8 mouse cellular contexts compared by ENCODE assay signal in the genomic region with DNA sequence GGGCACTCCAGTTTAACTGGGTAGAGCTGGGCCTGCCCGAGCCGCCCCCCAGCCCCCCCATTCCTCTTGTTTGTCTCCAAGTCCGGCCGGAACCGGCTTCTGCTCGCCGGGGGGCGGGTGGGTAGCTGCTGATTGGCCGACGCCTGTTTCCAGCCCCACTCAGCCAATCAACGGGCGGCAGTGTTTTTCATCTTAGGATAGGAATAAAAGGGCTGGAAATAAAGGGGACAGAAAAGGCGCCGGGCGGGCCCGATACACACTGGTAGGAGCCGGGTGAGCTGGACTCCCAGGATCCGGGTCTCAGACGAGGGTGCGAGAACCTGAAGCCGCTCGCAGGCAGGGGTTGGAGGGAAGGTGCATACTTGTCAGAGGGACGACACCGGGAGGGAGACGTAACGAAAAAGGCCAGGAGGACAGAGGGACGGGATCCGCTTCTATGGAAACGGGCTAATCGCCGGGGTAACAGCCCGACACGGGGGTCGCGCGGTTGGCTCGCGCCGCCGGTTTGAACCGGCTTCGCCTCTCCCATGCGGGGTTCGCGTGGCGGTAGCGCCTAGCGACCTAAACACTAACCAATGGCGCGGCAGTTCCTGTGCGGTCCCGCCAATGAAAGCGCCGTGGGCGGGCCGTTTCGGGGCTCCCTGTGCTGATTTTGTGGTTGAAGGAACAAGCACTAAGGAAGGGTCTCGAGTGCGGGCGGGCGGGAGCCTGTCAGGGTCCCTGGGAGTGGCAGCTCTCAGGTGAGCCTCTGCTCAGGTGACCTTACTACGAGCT. TPM values are rescaled to one million over a fixed set of nuclear protein-coding genes. Genes with fewer than 3 reads are reported as not detected.
DNase-seq lines count a peak whose midpoint lies in the region; ATAC-seq lines count a peak whose summit lies in the region.

A gene (plus strand): TSS at position 226 of the 774 bp plus-strand sequence.

- under 1% methylated on average over 61 of the region's 62 CpGs for WGBS in heart, embryonic 14.5 days
- WGBS in liver, embryonic 13.5 days (ENCODE audit: insufficient replicate concordance): under 1% methylated on average over 62 of the region's 62 CpGs
- under 1% methylated on average over 62 of the region's 62 CpGs for WGBS in stomach, embryonic 16.5 days

- peak within 1 kb of the TSS; percentile 94 for H3K4me3 ChIP-seq in brown adipose tissue, adult 24 weeks (ENCODE audit: insufficient read depth, low read depth, low read length)
- peak within 1 kb of the TSS; percentile 68 to 75 for H3K4me3 ChIP-seq in heart, embryonic 14.5 days (ENCODE audit: control insufficient read depth in 1 of 2, insufficient read depth in 1 of 2, low read depth in 1 of 2, low read length in 2 of 2)
- peak within 1 kb of the TSS; percentile 75 for H3K4me3 ChIP-seq in liver, embryonic 13.5 days (replicated peaks)
- H3K4me3 ChIP-seq in stomach, embryonic 16.5 days (replicated peaks; ENCODE audit: low read length): peak within 1 kb of the TSS; percentile 61

- H3K27me3 ChIP-seq in heart, embryonic 14.5 days (ENCODE audit: control insufficient read depth, insufficient read depth, low read length): no peaks in the 10 kb centered on the region
- peaks cover 4% of the 10 kb centered on the region; the same call in 1 of the 2 replicates for H3K27me3 ChIP-seq in liver, embryonic 13.5 days
- no peaks in the 10 kb centered on the region for H3K27me3 ChIP-seq in stomach, embryonic 16.5 days (ENCODE audit: control insufficient read depth, insufficient read depth, low read length)

- ATAC-seq in heart, embryonic 14.5 days (ENCODE audit: insufficient number of reproducible peaks, insufficient read depth, low FRiP score, low read depth): peak; percentile 86
- ATAC-seq in liver, embryonic 13.5 days (ENCODE audit: low read depth): peak; percentile 85
- peak; percentile 90 for ATAC-seq in stomach, embryonic 16.5 days (ENCODE audit: insufficient read depth, low FRiP score)

- H3K4me2 ChIP-seq in heart, embryonic 14.5 days (ENCODE audit: low read length): peak within 1 kb of the TSS; percentile 100
- H3K4me2 ChIP-seq in liver, embryonic 13.5 days: peak within 1 kb of the TSS; percentile 99
- H3K4me2 ChIP-seq in stomach, embryonic 16.5 days (ENCODE audit: low read depth, low read length): peak within 1 kb of the TSS; percentile 99

- peak within 1 kb of the TSS; percentile 90 for H3K27ac ChIP-seq in brown adipose tissue, adult 24 weeks (replicated peaks; ENCODE audit: low read depth, low read length)
- H3K27ac ChIP-seq in heart, embryonic 14.5 days (replicated peaks in 1 of 2; ENCODE audit: control insufficient read depth in 1 of 2, insufficient read depth in 1 of 2, low read depth in 2 of 2, low read length in 2 of 2): peak within 1 kb of the TSS; percentile 58 to 75
- H3K27ac ChIP-seq in liver, embryonic 13.5 days: peak within 1 kb of the TSS; percentile 93
- peak within 1 kb of the TSS; percentile 58; the same call in 1 of the 2 replicates for H3K27ac ChIP-seq in stomach, embryonic 16.5 days (ENCODE audit: low read length)

- H3K9ac ChIP-seq in heart, embryonic 14.5 days (ENCODE audit: low read length): peak within 1 kb of the TSS; percentile 76
- peak within 1 kb of the TSS; percentile 90 for H3K9ac ChIP-seq in liver, embryonic 13.5 days
- peak within 1 kb of the TSS; percentile 75 for H3K9ac ChIP-seq in stomach, embryonic 16.5 days (ENCODE audit: low read length)

- H3K9me3 ChIP-seq in heart, embryonic 14.5 days (ENCODE audit: control insufficient read depth, low read length): no peaks in the 10 kb centered on the region
- H3K9me3 ChIP-seq in liver, embryonic 13.5 days (replicated peaks): no peaks in the 10 kb centered on the region
- H3K9me3 ChIP-seq in stomach, embryonic 16.5 days (replicated peaks; ENCODE audit: control insufficient read depth, low read length): no peaks in the 10 kb centered on the region

- H3K36me3 ChIP-seq in heart, embryonic 14.5 days (ENCODE audit: control insufficient read depth, insufficient read depth, low read length): no peaks in the 10 kb centered on the region
- H3K36me3 ChIP-seq in liver, embryonic 13.5 days: no peaks in the 10 kb centered on the region
- no peaks in the 10 kb centered on the region for H3K36me3 ChIP-seq in stomach, embryonic 16.5 days (ENCODE audit: control insufficient read depth, insufficient read depth, low read length)

- DNase-seq in CD4-positive, CD25-positive, alpha-beta regulatory T cell, adult 2 months (ENCODE audit: low read depth, low spot score): peak; percentile 92
- DNase-seq in fibroblast of lung, adult 2 months (ENCODE audit: low read depth): peak; percentile 92
- peak; percentile 98 for DNase-seq in kidney, postnatal 14 days
- peak; percentile 89 for DNase-seq in liver, embryonic 13.5 days
- DNase-seq in neural tube, embryonic 10.5 days (ENCODE audit: extremely low spot score, low spot score): peak; percentile 95

- H3K4me1 ChIP-seq in brown adipose tissue, adult 24 weeks (ENCODE audit: control insufficient read depth, insufficient read depth, insufficient read length, low read length): peaks cover 18% of the 10 kb centered on the region
- peaks cover 14 to 20% of the 10 kb centered on the region in 2 experiments for H3K4me1 ChIP-seq in heart, embryonic 14.5 days (ENCODE audit: control insufficient read depth in 2 of 2, insufficient read depth in 2 of 2, low read length in 2 of 2)
- peaks cover 53% of the 10 kb centered on the region for H3K4me1 ChIP-seq in liver, embryonic 13.5 days (replicated peaks)
- peaks cover 11% of the 10 kb centered on the region for H3K4me1 ChIP-seq in stomach, embryonic 16.5 days (ENCODE audit: control insufficient read depth, insufficient read depth, low read length)

RNA-seq across cellular contexts. Expression of the gene that starts here (rescaled TPM):
- 13.4 and 14.5 TPM in 2 replicates for polyA plus RNA-seq in brown adipose tissue, adult 24 weeks (2012; ENCODE audit: insufficient read depth, insufficient read length, missing spikeins)
- polyA plus RNA-seq in heart, embryonic 14.5 days (2014; fragmentation: Nextera tagmentation; extraction: Ambion mirVana): 1.9 and 2.7 TPM in 2 replicates
- polyA plus RNA-seq in liver, embryonic 13.5 days (2015; fragmentation: Nextera tagmentation; extraction: Ambion mirVana): 3.7 and 5.9 TPM in 2 replicates
- polyA plus RNA-seq in stomach, embryonic 16.5 days (2015; fragmentation: Nextera tagmentation; extraction: Ambion mirVana): 4.1 and 5.0 TPM in 2 replicates

Comparison
In these comparisons a context has a peak if more than half of its experiments do, and no peak if none do; other contexts are left out.
1. Peak in every context shown above with its lines: DNase-seq, ATAC-seq, H3K4me3 ChIP-seq and H3K27ac ChIP-seq.